Mouse (Mus musculus) liver, adult 2 months (tissue): ENCODE measurements around the gene Hsd17b1. TPM values are rescaled to one million over a fixed set of nuclear protein-coding genes. Genes with fewer than 3 reads are reported as not detected.

ENCODE experiments used
- DNase-seq: peaks from one replicate; pipeline ENCODE4 v3.0.0-alpha.2; 2011; ENCODE audit warnings: low read depth, low spot score; ENCODE audit errors: extremely low read depth
- H3K27ac ChIP-seq: fragments of 200-500 bp; replicated peaks from 2 replicates; pipeline ENCODE4 v1.5.1; 2012; ENCODE audit warnings: low read depth, mild to moderate bottlenecking, control low read depth, inconsistent platforms, low read length; ENCODE audit not compliant: insufficient read depth
- H3K27me3 ChIP-seq: fragments of 200-500 bp; 2 replicates; pipeline ENCODE4 v1.6.1; 2012; ENCODE audit warnings: mild to moderate bottlenecking, moderate library complexity, low read length, inconsistent platforms; ENCODE audit not compliant: control insufficient read depth, insufficient read depth
- H3K36me3 ChIP-seq: fragments of 200-500 bp; 2 replicates; pipeline ENCODE4 v1.6.1; 2012; ENCODE audit warnings: low read length, inconsistent platforms; ENCODE audit not compliant: control insufficient read depth, insufficient read depth
- H3K4me1 ChIP-seq: fragments of 200-500 bp; 2 replicates; pipeline ENCODE4 v1.6.1; 2011; ENCODE audit warnings: low read length; ENCODE audit not compliant: control insufficient read depth, insufficient read depth
- H3K4me3 ChIP-seq: fragments of 200-500 bp; 2 replicates; pipeline ENCODE4 v1.5.1; 2011; ENCODE audit warnings: low read depth, mild to moderate bottlenecking, control low read depth, low read length, moderate library complexity; ENCODE audit not compliant: insufficient read depth
- H3K79me2 ChIP-seq: fragments of 200-500 bp; 2 replicates; pipeline ENCODE4 v1.6.1; 2012; ENCODE audit warnings: inconsistent platforms, mild to moderate bottlenecking, low read length, moderate library complexity; ENCODE audit not compliant: control insufficient read depth, insufficient read depth
- H3K9ac ChIP-seq: fragments of 200-500 bp; 2 replicates; pipeline ENCODE4 v1.6.1; 2012; ENCODE audit warnings: low read depth, mild to moderate bottlenecking, control low read depth, inconsistent platforms, low read length
- CTCF ChIP-seq: fragments of 200-500 bp; IDR thresholded peaks from 2 replicates; pipeline ENCODE4 v1.5.1; 2011; ENCODE audit warnings: low read depth, low read length, control low read depth
- POLR2A ChIP-seq: fragments of 200-500 bp; IDR thresholded peaks from 2 replicates; pipeline ENCODE4 v1.6.1; 2011; ENCODE audit warnings: low read length, control low read depth; ENCODE audit not compliant: insufficient read depth; ENCODE audit errors: extremely low read depth
- WGBS: fragments of 180-500 bp; shearing (Covaris S2); methylation state at CpG from one replicate; pipeline ENCODE4 v1.1.7; 2018; 5-methylcytosine and 5-hydroxymethylcytosine counted together
- polyA plus RNA-seq: library from polyadenylated mRNA; depleted of rRNA; stranded (reverse); fragments of >200 nt; gene quantifications from 2 replicates; pipeline ENCODE4 v1.2.3, GENCODE M21; 2012
- total RNA-seq: library from RNA; depleted of rRNA; stranded (reverse); fragments of >200 nt; gene quantifications from 2 replicates; pipeline ENCODE4 v1.2.3, GENCODE M21; 2014

Gene Hsd17b1
- total and polyA plus RNA-seq, 2 experiments, result 0.37 TPM

- H3K79me2 ChIP-seq, result peaks cover 6% of the 10 kb centered on the region; the same call in 1 of the 2 replicates
- no peak overlapping the region for H3K4me3 ChIP-seq
- H3K27me3 ChIP-seq, result no peaks in the 10 kb centered on the region
- DNase-seq, result no peak
- H3K4me1 ChIP-seq, result peaks cover 24% of the 10 kb centered on the region
- H3K9ac ChIP-seq, result no peak overlapping the region
- 90% methylated on average over 14 of the region's 14 CpGs for WGBS
- 0 out of 2 replicates have a peak overlapping the region, but pooled peaks have one; percentile 2 for H3K27ac ChIP-seq
- peaks cover 3% of the 10 kb centered on the region; the same call in 1 of the 2 replicates for H3K36me3 ChIP-seq
- TF ChIP-seq POLR2A, result no peak
Observed at GRCm38 (mm10) chr11:101084246-101084645, 6.0 kb downstream of the Hsd17b1 start.

- TF ChIP-seq POLR2A (no peak), CTCF (no peak)
Observed at GRCm38 (mm10) chr11:101084811-101085210, 6.6 kb downstream of the Hsd17b1 start.

GRCm38 (mm10) chr11:101085617-101086322, 7.6 kb downstream of the Hsd17b1 start:
- H3K4me3 ChIP-seq, result no peak overlapping the region
- H3K4me1 ChIP-seq, result peaks cover 23% of the 10 kb centered on the region
- no peak overlapping the region for H3K27ac ChIP-seq
- WGBS, result 91% methylated on average over 18 of the region's 18 CpGs
- DNase-seq, result peak; percentile 73
- peaks cover 16% of the 10 kb centered on the region for H3K36me3 ChIP-seq
- H3K27me3 ChIP-seq, result no peaks in the 10 kb centered on the region
- H3K9ac ChIP-seq, result no peak overlapping the region
- no peak for TF ChIP-seq CTCF
- TF ChIP-seq POLR2A, result no peak
- H3K79me2 ChIP-seq, result peaks cover 6% of the 10 kb centered on the region; the same call in 1 of the 2 replicates

More at GRCm38 (mm10) chr11:101084811-101085210, 6.6 kb downstream of the Hsd17b1 start:
- WGBS, result 95% methylated on average over 12 of the region's 12 CpGs
- Histone ChIP-seq H3K79me2 (peaks cover 6% of the 10 kb centered on the region; the same call in 1 of the 2 replicates), H3K4me1 (peaks cover 24% of the 10 kb centered on the region), H3K36me3 (peaks cover 7% of the 10 kb centered on the region; the same call in 1 of the 2 replicates), H3K27me3 (no peaks in the 10 kb centered on the region), H3K4me3 (no peak overlapping the region), H3K27ac (no peak overlapping the region), H3K9ac (no peak overlapping the region)
- DNase-seq, result no peak

- no peak for TF ChIP-seq CTCF
- no peak for TF ChIP-seq POLR2A
- Histone ChIP-seq H3K79me2 (peaks cover 6% of the 10 kb centered on the region; the same call in 1 of the 2 replicates), H3K4me1 (peaks cover 18% of the 10 kb centered on the region), H3K27me3 (no peaks in the 10 kb centered on the region), H3K4me3 (no peak overlapping the region), H3K27ac (no peak overlapping the region), H3K9ac (no peak overlapping the region), H3K36me3 (peaks cover 20% of the 10 kb centered on the region)
- DNase-seq, result no peak
- WGBS, result 58% methylated on average over 6 of the region's 6 CpGs
Observed at GRCm38 (mm10) chr11:101086323-101086674, 8.1 kb downstream of the Hsd17b1 start.

GRCm38 (mm10) chr11:101086756-101087681, 8.8 kb downstream of the Hsd17b1 start, which contains the start of gene Mlx:
TSS of gene Mlx (plus strand) at chr11:101087277.
- Histone ChIP-seq H3K4me1 (peaks cover 15% of the 10 kb centered on the region), H3K79me2 (peaks cover 6% of the 10 kb centered on the region; the same call in 1 of the 2 replicates), H3K4me3 (peak within 1 kb of the TSS; percentile 76), H3K36me3 (peaks cover 26% of the 10 kb centered on the region), H3K27me3 (no peaks in the 10 kb centered on the region), H3K9ac (peak within 1 kb of the TSS; percentile 80), H3K27ac (peak within 1 kb of the TSS; percentile 51)
- 2% methylated on average over 52 of the region's 52 CpGs for WGBS
- peak; percentile 87 for DNase-seq
- TF ChIP-seq CTCF (no peak), POLR2A (peak; percentile 43; the same call in 1 of the 2 replicates)
